Mouse (Mus musculus): ENCODE measurements around the gene Mpv17l2.

DNA sequence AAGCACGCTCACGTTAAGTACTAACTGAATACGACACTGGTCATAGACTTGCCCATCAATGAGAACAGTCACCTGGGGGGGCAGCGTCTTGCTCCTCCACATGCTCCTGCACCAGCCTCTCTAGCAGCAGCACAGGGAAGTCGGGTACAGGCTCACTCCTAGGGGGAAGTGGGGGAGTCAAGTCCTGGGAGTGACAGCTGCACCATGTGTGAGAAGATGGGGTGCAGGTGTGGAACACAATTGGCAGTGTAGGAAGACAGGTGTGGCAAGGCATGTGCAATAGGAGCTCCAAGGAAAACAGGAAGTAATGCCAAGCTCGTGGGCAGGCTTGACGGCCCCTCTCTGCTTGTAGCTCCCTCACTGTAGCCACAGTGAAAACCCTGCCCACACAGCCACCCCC is 10.5 kb upstream of the Mpv17l2 start:
- no peak for TF ChIP-seq CTCF (IDR thresholded peaks at IDR 0.05; ENCODE audit: insufficient read depth, low read depth, low read length)
- no peak for TF ChIP-seq POLR2A (IDR thresholded peaks at IDR 0.05; ENCODE audit: insufficient read depth, low read depth, low read length)
